Mouse (Mus musculus): ENCODE data around the gene Slc7a7. TPM values are rescaled to one million over a fixed set of nuclear protein-coding genes. Genes with fewer than 3 reads are reported as not detected.

The Slc7a7 gene
- total and polyA plus RNA-seq, 3 experiments, result 4.6 to 22.0 (median 5.1) TPM

GRCm38 (mm10) chr14:54431334-54432077 is 13.9 kb upstream of the Slc7a7 start, which contains the start of gene Mmp14:
Gene Mmp14, plus strand, starts transcription at chr14:54431612.
- H3K27me3 ChIP-seq (ENCODE audit: control insufficient read depth, insufficient read depth, low read length), result peaks cover 1% of the 10 kb centered on the region; the same call in 1 of the 2 replicates
- H3K4me3 ChIP-seq, result peak within 1 kb of the TSS; percentile 71
- intact Hi-C loops (cut with DNase I), result loop anchor here (2.0 kb wide), 1 partner anchor 17 kb away; no protein-coding TSS in a partner anchor
- DNase-seq, result peak; percentile 73 to 80
- H3K36me3 ChIP-seq (ENCODE audit: control insufficient read depth, insufficient read depth, low read length), result no peaks in the 10 kb centered on the region
- TF ChIP-seq POLR2A (IDR thresholded peaks at IDR 0.05; ENCODE audit: insufficient read depth, low read depth, low read length) (peak; percentile 62), EP300 (IDR thresholded peaks at IDR 0.05; ENCODE audit: insufficient read depth, low read depth, low read length) (0 out of 2 replicates have a peak, but pooled peaks have one; percentile 11), CTCF (IDR thresholded peaks at IDR 0.05) (peak; percentile 54)
- no peaks in the 10 kb centered on the region for H3K79me2 ChIP-seq (replicated peaks; ENCODE audit: control insufficient read depth, insufficient read depth, low read length)
- peak within 1 kb of the TSS; percentile 87 for H3K9ac ChIP-seq (ENCODE audit: low read depth, low read length)
- peaks cover 9% of the 10 kb centered on the region for H3K4me1 ChIP-seq (ENCODE audit: control insufficient read depth, insufficient read depth, low read length)
- H3K27ac ChIP-seq, result peak within 1 kb of the TSS; percentile 81
- WGBS, result under 1% methylated on average over 49 of the region's 49 CpGs

- Histone ChIP-seq H3K36me3 (ENCODE audit: control insufficient read depth, insufficient read depth, low read length) (no peaks in the 10 kb centered on the region), H3K27me3 (ENCODE audit: control insufficient read depth, insufficient read depth, low read length) (peaks cover 1% of the 10 kb centered on the region; the same call in 1 of the 2 replicates), H3K79me2 (replicated peaks; ENCODE audit: control insufficient read depth, insufficient read depth, low read length) (no peaks in the 10 kb centered on the region), H3K27ac (peak overlapping the region; percentile 81), H3K9ac (ENCODE audit: low read depth, low read length) (peak overlapping the region; percentile 87), H3K4me1 (ENCODE audit: control insufficient read depth, insufficient read depth, low read length) (peaks cover 11% of the 10 kb centered on the region), H3K4me3 (peak overlapping the region; percentile 71)
- TF ChIP-seq POLR2A (IDR thresholded peaks at IDR 0.05; ENCODE audit: insufficient read depth, low read depth, low read length) (no peak), EP300 (IDR thresholded peaks at IDR 0.05; ENCODE audit: insufficient read depth, low read depth, low read length) (no peak), CTCF (IDR thresholded peaks at IDR 0.05) (no peak)
- DNase-seq, result peak in 1 of 2 experiments; percentile 25
- 16% methylated on average over 18 of the region's 18 CpGs for WGBS
- intact Hi-C loops (cut with DNase I), result loop anchor here (2.0 kb wide), 1 partner anchor 18 kb away; no protein-coding TSS in a partner anchor
Measured at GRCm38 (mm10) chr14:54430406-54431145, 13.0 kb upstream of the Slc7a7 start.

- no peaks in the 10 kb centered on the region for H3K36me3 ChIP-seq (ENCODE audit: control insufficient read depth, insufficient read depth, low read length)
- H3K27ac ChIP-seq, result no peak overlapping the region
- H3K4me1 ChIP-seq (ENCODE audit: control insufficient read depth, insufficient read depth, low read length), result peaks cover 11% of the 10 kb centered on the region
- no peak overlapping the region for H3K9ac ChIP-seq (ENCODE audit: low read depth, low read length)
- peaks cover 1% of the 10 kb centered on the region; the same call in 1 of the 2 replicates for H3K27me3 ChIP-seq (ENCODE audit: control insufficient read depth, insufficient read depth, low read length)
- intact Hi-C loops (cut with DNase I), result loop anchor here (2.0 to 5.0 kb wide), 3 partner anchors 19 to 172 kb away; partner anchors contain the start of gene Oxa1l
- H3K4me3 ChIP-seq, result no peak overlapping the region
- no peak for DNase-seq
- WGBS, result 50% methylated on average over 7 of the region's 7 CpGs
- no peaks in the 10 kb centered on the region for H3K79me2 ChIP-seq (replicated peaks; ENCODE audit: control insufficient read depth, insufficient read depth, low read length)
- TF ChIP-seq POLR2A (IDR thresholded peaks at IDR 0.05; ENCODE audit: insufficient read depth, low read depth, low read length) (no peak), CTCF (IDR thresholded peaks at IDR 0.05) (no peak), EP300 (IDR thresholded peaks at IDR 0.05; ENCODE audit: insufficient read depth, low read depth, low read length) (no peak)
Measured at GRCm38 (mm10) chr14:54429332-54430093, 11.9 kb upstream of the Slc7a7 start.

- Histone ChIP-seq H3K79me2 (replicated peaks; ENCODE audit: control insufficient read depth, insufficient read depth, low read length) (no peaks in the 10 kb centered on the region), H3K27me3 (ENCODE audit: control insufficient read depth, insufficient read depth, low read length) (peaks cover 1% of the 10 kb centered on the region; the same call in 1 of the 2 replicates), H3K4me3 (no peak overlapping the region), H3K9ac (ENCODE audit: low read depth, low read length) (no peak overlapping the region), H3K4me1 (ENCODE audit: control insufficient read depth, insufficient read depth, low read length) (peaks cover 10% of the 10 kb centered on the region), H3K27ac (no peak overlapping the region), H3K36me3 (ENCODE audit: control insufficient read depth, insufficient read depth, low read length) (no peaks in the 10 kb centered on the region)
- intact Hi-C loops (cut with DNase I), result loop anchor here (5.0 kb wide), 2 partner anchors 66 to 171 kb away; partner anchors contain the start of gene Oxa1l
- DNase-seq, result peak in 1 of 2 experiments; percentile 13
- 88% methylated on average over 5 of the region's 5 CpGs for WGBS
- no peak for TF ChIP-seq POLR2A (IDR thresholded peaks at IDR 0.05; ENCODE audit: insufficient read depth, low read depth, low read length)
- TF ChIP-seq CTCF (IDR thresholded peaks at IDR 0.05), result no peak
- TF ChIP-seq EP300 (IDR thresholded peaks at IDR 0.05; ENCODE audit: insufficient read depth, low read depth, low read length), result no peak
Measured at GRCm38 (mm10) chr14:54428421-54428820, 10.8 kb upstream of the Slc7a7 start.

- no peak overlapping the region for H3K9ac ChIP-seq (ENCODE audit: low read depth, low read length)
- WGBS, result 82% methylated on average over 7 of the region's 7 CpGs
Measured at GRCm38 (mm10) chr14:54427696-54428095, 10.1 kb upstream of the Slc7a7 start.

More at GRCm38 (mm10) chr14:54427696-54428095, 10.1 kb upstream of the Slc7a7 start:
- Histone ChIP-seq H3K79me2 (replicated peaks; ENCODE audit: control insufficient read depth, insufficient read depth, low read length) (no peaks in the 10 kb centered on the region), H3K36me3 (ENCODE audit: control insufficient read depth, insufficient read depth, low read length) (no peaks in the 10 kb centered on the region), H3K27ac (no peak overlapping the region), H3K4me1 (ENCODE audit: control insufficient read depth, insufficient read depth, low read length) (peaks cover 7% of the 10 kb centered on the region), H3K27me3 (ENCODE audit: control insufficient read depth, insufficient read depth, low read length) (peaks cover 1% of the 10 kb centered on the region; the same call in 1 of the 2 replicates), H3K4me3 (no peak overlapping the region)
- TF ChIP-seq POLR2A (IDR thresholded peaks at IDR 0.05; ENCODE audit: insufficient read depth, low read depth, low read length) (no peak), EP300 (IDR thresholded peaks at IDR 0.05; ENCODE audit: insufficient read depth, low read depth, low read length) (no peak), CTCF (IDR thresholded peaks at IDR 0.05) (no peak)
- intact Hi-C loops (cut with DNase I), result loop anchor here (5.0 kb wide), 2 partner anchors 65 to 170 kb away; partner anchors contain the start of gene Oxa1l
- DNase-seq, result no peak

Data from heart, adult 2 months (tissue).